Mouse (Mus musculus) T-helper 2 cell (primary cell): ENCODE measurements at regions not wholly inside any gene's neighbourhood (a gene's known extent, or its start where the extent isn't known, plus 50 kb on each side); places are given as distances from the start of the nearest gene placed in this dataset.

Experiments used
- in situ Hi-C: fragments of 300-600 bp; cut with MboI, MseI; formaldehyde crosslinking; loops from one replicate; pipeline ENCODE4 v1.15.1; 2025; ENCODE audit warnings: high pct_unique_total_duplicates

GRCm38 (mm10) chr1:80131354-80131753 lies 86.9 kb downstream of the Fam124b start:
- in situ Hi-C loops = no loop called here

GRCm38 (mm10) chr1:80123966-80124365 lies 94.3 kb downstream of the Fam124b start:
- in situ Hi-C loops = no loop called here

- in situ Hi-C loops = no loop called here
Measured at GRCm38 (mm10) chr1:80115913-80116312, 102.4 kb downstream of the Fam124b start.

GRCm38 (mm10) chr1:80107747-80108476 lies 110.4 kb downstream of the Fam124b start:
- in situ Hi-C loops = no loop called here

GRCm38 (mm10) chr1:80106269-80106668 lies 112.0 kb downstream of the Fam124b start:
- in situ Hi-C loops = no loop called here

GRCm38 (mm10) chr1:80098266-80098665 lies 120.0 kb downstream of the Fam124b start:
- in situ Hi-C loops = loop anchor here (10.0 kb wide), 1 partner anchor 1363 kb away; no protein-coding TSS in a partner anchor

GRCm38 (mm10) chr1:80091800-80092199 lies 126.5 kb downstream of the Fam124b start:
- in situ Hi-C loops = loop anchor here (10.0 kb wide), 1 partner anchor 1357 kb away; no protein-coding TSS in a partner anchor

GRCm38 (mm10) chr1:80091350-80091749 lies 126.9 kb downstream of the Fam124b start:
- in situ Hi-C loops = loop anchor here (10.0 kb wide), 1 partner anchor 1357 kb away; no protein-coding TSS in a partner anchor

- in situ Hi-C loops = no loop called here
Measured at GRCm38 (mm10) chr1:80088651-80089050, 129.6 kb downstream of the Fam124b start.

- in situ Hi-C loops = no loop called here
Measured at GRCm38 (mm10) chr1:80076357-80076756, 141.9 kb downstream of the Fam124b start.

GRCm38 (mm10) chr1:80074376-80074775 lies 143.9 kb downstream of the Fam124b start:
- in situ Hi-C loops = no loop called here

- in situ Hi-C loops = no loop called here
Measured at GRCm38 (mm10) chr1:80073950-80074349, 144.3 kb downstream of the Fam124b start.

GRCm38 (mm10) chr1:80069141-80069540 lies 149.1 kb downstream of the Fam124b start:
- in situ Hi-C loops = no loop called here

- in situ Hi-C loops = no loop called here
Measured at GRCm38 (mm10) chr1:80062121-80062520, 156.2 kb downstream of the Fam124b start.

- in situ Hi-C loops = no loop called here
Measured at GRCm38 (mm10) chr1:80061632-80062031, 156.6 kb downstream of the Fam124b start.

GRCm38 (mm10) chr1:80045141-80045540 lies 173.1 kb downstream of the Fam124b start:
- in situ Hi-C loops = loop anchor here (10.0 kb wide), 1 partner anchor 990 kb away; no protein-coding TSS in a partner anchor

- in situ Hi-C loops = loop anchor here (10.0 kb wide), 1 partner anchor 994 kb away; no protein-coding TSS in a partner anchor
Measured at GRCm38 (mm10) chr1:80040409-80040808, 177.9 kb downstream of the Fam124b start.

- in situ Hi-C loops = loop anchor here (10.0 kb wide), 1 partner anchor 995 kb away; no protein-coding TSS in a partner anchor
Measured at GRCm38 (mm10) chr1:80039891-80040290, 178.4 kb downstream of the Fam124b start.

- in situ Hi-C loops = no loop called here
Measured at GRCm38 (mm10) chr1:80039161-80039560, 178.2 kb upstream of the Serpine2 start.

GRCm38 (mm10) chr1:80038059-80038458 lies 177.1 kb upstream of the Serpine2 start:
- in situ Hi-C loops = no loop called here

GRCm38 (mm10) chr1:80036436-80036835 lies 175.5 kb upstream of the Serpine2 start:
- in situ Hi-C loops = no loop called here

- in situ Hi-C loops = no loop called here
Measured at GRCm38 (mm10) chr1:80033522-80033921, 172.5 kb upstream of the Serpine2 start.

- in situ Hi-C loops = no loop called here
Measured at GRCm38 (mm10) chr1:80033121-80033520, 172.1 kb upstream of the Serpine2 start.
